Comparison of ENCODE assay signal across 7 mouse cellular contexts in the genomic region with DNA sequence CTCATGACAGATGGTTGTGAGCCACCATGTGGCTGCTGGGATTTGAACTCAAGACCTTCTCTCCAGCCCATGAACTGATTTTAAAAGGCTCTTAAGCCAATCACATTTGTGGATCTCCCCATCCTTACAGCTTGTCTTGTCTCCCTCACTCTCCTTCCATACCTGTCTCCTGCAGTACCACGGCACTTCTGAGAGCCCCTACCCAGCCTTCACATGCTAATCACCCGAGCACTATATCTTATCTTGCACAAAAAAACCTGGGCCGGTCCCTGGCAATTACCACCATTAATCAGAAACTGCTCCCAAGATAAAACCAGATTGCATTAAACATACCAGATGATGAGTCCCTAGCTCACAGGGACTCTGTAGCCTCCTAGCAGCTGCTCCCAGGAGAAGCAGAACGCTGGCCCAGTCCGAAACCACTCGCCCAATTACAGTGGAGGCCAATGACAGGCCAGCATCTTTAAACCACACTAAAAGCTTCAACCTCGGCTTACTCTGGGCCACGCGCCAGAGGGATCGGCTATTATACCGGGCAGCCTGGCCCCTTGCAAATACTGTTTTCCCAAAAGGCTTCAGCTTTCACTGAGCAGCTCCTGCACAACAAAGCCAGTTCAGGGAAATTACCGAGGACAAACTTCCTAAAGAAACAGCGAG.
DNase-seq lines count a peak whose midpoint lies in the region; ATAC-seq and TF ChIP-seq lines count a peak whose summit lies in the region.

No protein-coding gene starts in this region.

- intact Hi-C loops in gastrocnemius, postnatal 36 days (cut with DNase I), result no loop called here
- intact Hi-C loops in left cerebral cortex, postnatal 10 days (cut with DNase I), result loop anchor here (10.0 kb wide), 1 partner anchor 61 kb away; a partner anchor contains a TSS

- no peak for TF ChIP-seq POLR2A in thymus, adult 2 months (IDR thresholded peaks at IDR 0.05; ENCODE audit: control insufficient read depth, extremely low read depth, insufficient read depth, low read length, poor library complexity)

- no peaks in the 10 kb centered on the region for H3K27me3 ChIP-seq in intestine, embryonic 14.5 days (replicated peaks; ENCODE audit: control insufficient read depth, insufficient read depth, low read length)
- no peaks in the 10 kb centered on the region for H3K27me3 ChIP-seq in neural tube, embryonic 13.5 days
- H3K27me3 ChIP-seq in thymus, adult 2 months (ENCODE audit: control insufficient read depth, insufficient read depth, low read length), result no peaks in the 10 kb centered on the region

- H3K9ac ChIP-seq in intestine, embryonic 14.5 days (ENCODE audit: low read length), result no peak overlapping the region
- no peak overlapping the region for H3K9ac ChIP-seq in neural tube, embryonic 13.5 days

- peaks cover 31% of the 10 kb centered on the region for H3K4me1 ChIP-seq in intestine, embryonic 14.5 days (replicated peaks; ENCODE audit: control insufficient read depth, insufficient read depth, low read length)
- H3K4me1 ChIP-seq in neural tube, embryonic 13.5 days (replicated peaks), result peaks cover 74% of the 10 kb centered on the region
- peaks cover 8% of the 10 kb centered on the region for H3K4me1 ChIP-seq in thymus, adult 2 months (replicated peaks; ENCODE audit: control insufficient read depth, insufficient read depth, low read length)

- H3K36me3 ChIP-seq in intestine, embryonic 14.5 days (ENCODE audit: control insufficient read depth, insufficient read depth, low read length), result no peaks in the 10 kb centered on the region
- H3K36me3 ChIP-seq in neural tube, embryonic 13.5 days, result no peaks in the 10 kb centered on the region
- no peaks in the 10 kb centered on the region for H3K36me3 ChIP-seq in thymus, adult 2 months (ENCODE audit: control insufficient read depth, insufficient read depth, low read length)

- H3K9me3 ChIP-seq in intestine, embryonic 14.5 days (ENCODE audit: control insufficient read depth, low read length), result no peaks in the 10 kb centered on the region
- H3K9me3 ChIP-seq in neural tube, embryonic 13.5 days, result no peaks in the 10 kb centered on the region

- H3K27ac ChIP-seq in intestine, embryonic 14.5 days (ENCODE audit: low read depth), result 0 out of 2 replicates have a peak overlapping the region, but pooled peaks have one; percentile 57
- H3K27ac ChIP-seq in neural tube, embryonic 13.5 days (replicated peaks), result peak overlapping the region; percentile 20
- no peak overlapping the region for H3K27ac ChIP-seq in thymus, adult 2 months (ENCODE audit: control insufficient read depth, insufficient read depth, low read length)

- peak; percentile 48 for DNase-seq in brain, adult 2 months (ENCODE audit: low read depth, low spot score)
- peak; percentile 51 for DNase-seq in embryo, embryonic 10.5 days (ENCODE audit: low spot score)
- DNase-seq in gastrocnemius, postnatal 36 days, result peak; percentile 56 to 70
- peak; percentile 75 for DNase-seq in intestine, embryonic 14.5 days (ENCODE audit: low spot score)
- peak; percentile 72 to 77 for DNase-seq in left cerebral cortex, postnatal 10 days (ENCODE audit: extremely low spot score in 1 of 2, low spot score in 2 of 2)
- no peak for DNase-seq in thymus, adult 2 months

- WGBS in intestine, embryonic 14.5 days, result 20% methylated on average over 13 of the region's 13 CpGs
- 9% methylated on average over 13 of the region's 13 CpGs for WGBS in neural tube, embryonic 13.5 days
- WGBS in thymus, adult 2 months, result 85% methylated on average over 13 of the region's 13 CpGs

- no peak for TF ChIP-seq CTCF in thymus, adult 2 months (IDR thresholded peaks at IDR 0.05; ENCODE audit: borderline replicate concordance, control insufficient read depth, extremely low read depth, insufficient read depth, low read length, poor library complexity)

- peak; percentile 70 for ATAC-seq in intestine, embryonic 14.5 days (replicated peaks; ENCODE audit: low FRiP score, low TSS enrichment, low read depth)
- ATAC-seq in neural tube, embryonic 13.5 days (ENCODE audit: low read depth), result peak; percentile 85

- peak overlapping the region; percentile 22; the same call in 1 of the 2 replicates for H3K4me2 ChIP-seq in intestine, embryonic 14.5 days (ENCODE audit: low read length)
- H3K4me2 ChIP-seq in neural tube, embryonic 13.5 days, result 0 out of 2 replicates have a peak overlapping the region, but pooled peaks have one; percentile 18

- H3K4me3 ChIP-seq in intestine, embryonic 14.5 days (ENCODE audit: low read depth, low read length), result no peak overlapping the region
- no peak overlapping the region for H3K4me3 ChIP-seq in neural tube, embryonic 13.5 days
- H3K4me3 ChIP-seq in thymus, adult 2 months (ENCODE audit: control insufficient read depth, insufficient read depth, low read length), result no peak overlapping the region
